Mouse (Mus musculus) heart, postnatal 0 days (tissue): ENCODE data around the gene Prdm11. TPM values are rescaled to one million over a fixed set of nuclear protein-coding genes. Genes with fewer than 3 reads are reported as not detected.

ENCODE experiments used
- ATAC-seq: fragments of 200-750 bp; cut with Nextera tagmentation; 2 replicates; pipeline ENCODE4 v1.8.0; 2017; ENCODE audit warnings: low read depth, moderate number of reproducible peaks, moderate library complexity; ENCODE audit not compliant: insufficient read depth
- DNase-seq: peaks from one replicate; pipeline ENCODE4 v3.0.0-alpha.2; 2016; ENCODE audit warnings: low spot score
- H3K27ac ChIP-seq: fragments of 300-500 bp; sonication (generic); 2 replicates; pipeline ENCODE4 v1.5.1; 2014; ENCODE audit warnings: low read depth, mild to moderate bottlenecking
- H3K27me3 ChIP-seq: fragments of 300-500 bp; sonication (generic); 2 replicates; pipeline ENCODE4 v1.6.1; 2014; ENCODE audit warnings: low read length, mixed read lengths; ENCODE audit not compliant: control insufficient read depth, insufficient read depth
- H3K36me3 ChIP-seq: fragments of 300-500 bp; sonication (generic); replicated peaks from 2 replicates; pipeline ENCODE4 v1.6.1; 2014; ENCODE audit warnings: low read length, mixed read lengths; ENCODE audit not compliant: control insufficient read depth, insufficient read depth
- H3K4me1 ChIP-seq: fragments of 300-500 bp; sonication (generic); 2 replicates; pipeline ENCODE4 v1.6.1; 2014; ENCODE audit warnings: antibody characterized with exemption; ENCODE audit not compliant: control insufficient read depth, insufficient read depth
- H3K4me2 ChIP-seq: fragments of 300-500 bp; sonication (generic); 2 replicates; pipeline ENCODE4 v1.6.1; 2014; ENCODE audit warnings: low read depth, mild to moderate bottlenecking, low read length, moderate library complexity
- H3K4me3 ChIP-seq: fragments of 300-500 bp; sonication (generic); 2 replicates; pipeline ENCODE4 v1.5.1; 2014; ENCODE audit warnings: low read depth, low read length
- H3K9ac ChIP-seq: fragments of 300-500 bp; sonication (generic); replicated peaks from 2 replicates; pipeline ENCODE4 v1.6.1; 2014; ENCODE audit warnings: low read depth, low read length, mixed read lengths
- H3K9me3 ChIP-seq: fragments of 300-500 bp; sonication (generic); replicated peaks from 2 replicates; pipeline ENCODE4 v1.6.1; 2016; ENCODE audit warnings: low read length; ENCODE audit not compliant: control insufficient read depth
- CTCF ChIP-seq: IDR thresholded peaks from 2 replicates; pipeline ENCODE4 v1.5.1; 2016; ENCODE audit warnings: antibody characterized with exemption, control low read depth, low read depth
- EP300 ChIP-seq: IDR thresholded peaks from 2 replicates; pipeline ENCODE4 v1.6.1; 2016; ENCODE audit warnings: antibody characterized with exemption, low read depth
- WGBS: fragments of 180-500 bp; shearing (Covaris S2); extraction: QIAGEN DNeasy Blood & Tissue Kit; methylation state at CpG from one replicate; pipeline ENCODE4 v1.1.7; 2014; 5-methylcytosine and 5-hydroxymethylcytosine counted together
- polyA plus RNA-seq: library from polyadenylated mRNA; unstranded; fragments of >200 nt; fragmentation: Nextera tagmentation; extraction: Ambion mirVana; gene quantifications from 2 replicates; pipeline ENCODE4 v1.2.1, GENCODE M21; 2015
- total RNA-seq: library from RNA; depleted of rRNA; stranded (reverse); fragments of >200 nt; gene quantifications from 2 replicates; pipeline ENCODE4 v1.2.3, GENCODE M21; 2014; ENCODE audit warnings: low replicate concordance

Gene Prdm11
- total and polyA plus RNA-seq, 2 experiments from 2014 or later: 2.7 to 10.7 TPM

GRCm38 (mm10) chr2:93018854-93019253 lies 27.1 kb downstream of the Prdm11 start:
- DNase-seq: peak; percentile 38
- no peak overlapping the region for H3K9ac ChIP-seq
- H3K4me3 ChIP-seq: no peak overlapping the region
- TF ChIP-seq CTCF (no peak), EP300 (no peak)
- ATAC-seq: peak; percentile 40
- no peaks in the 10 kb centered on the region for H3K27me3 ChIP-seq
- H3K27ac ChIP-seq: peak overlapping the region; percentile 68
- H3K9me3 ChIP-seq: no peaks in the 10 kb centered on the region
- no peaks in the 10 kb centered on the region for H3K36me3 ChIP-seq
- H3K4me1 ChIP-seq: peaks cover 26% of the 10 kb centered on the region
- H3K4me2 ChIP-seq: no peak overlapping the region
- 28% methylated on average over 5 of the region's 5 CpGs for WGBS

- no peak for DNase-seq
- no peak for ATAC-seq
- H3K4me3 ChIP-seq: no peak overlapping the region
- H3K27me3 ChIP-seq: no peaks in the 10 kb centered on the region
- no peak overlapping the region for H3K27ac ChIP-seq
- TF ChIP-seq EP300 (no peak), CTCF (no peak)
- H3K9me3 ChIP-seq: no peaks in the 10 kb centered on the region
- H3K36me3 ChIP-seq: peaks cover 8% of the 10 kb centered on the region
- peaks cover 26% of the 10 kb centered on the region for H3K4me1 ChIP-seq
- H3K9ac ChIP-seq: no peak overlapping the region
- 93% methylated on average over 8 of the region's 8 CpGs for WGBS
- no peak overlapping the region for H3K4me2 ChIP-seq
Measured at GRCm38 (mm10) chr2:93017151-93017550, 28.8 kb downstream of the Prdm11 start.

GRCm38 (mm10) chr2:93015041-93015440 lies 30.9 kb downstream of the Prdm11 start:
- H3K36me3 ChIP-seq: peaks cover 14% of the 10 kb centered on the region
- peak overlapping the region; percentile 72 for H3K27ac ChIP-seq
- H3K9ac ChIP-seq: peak overlapping the region; percentile 63
- 3% methylated on average over 35 of the region's 40 CpGs for WGBS
- H3K4me1 ChIP-seq: peaks cover 26% of the 10 kb centered on the region
- peak; percentile 15; the same call in 1 of the 2 replicates for ATAC-seq
- peak overlapping the region; percentile 67 for H3K4me3 ChIP-seq
- H3K27me3 ChIP-seq: no peaks in the 10 kb centered on the region
- TF ChIP-seq EP300 (no peak), CTCF (no peak)
- peak overlapping the region; percentile 100 for H3K4me2 ChIP-seq
- H3K9me3 ChIP-seq: no peaks in the 10 kb centered on the region
- peak; percentile 22 for DNase-seq

- H3K27me3 ChIP-seq: no peaks in the 10 kb centered on the region
- DNase-seq: peak; percentile 31
- peak; percentile 68 for ATAC-seq
- peaks cover 14% of the 10 kb centered on the region for H3K36me3 ChIP-seq
- WGBS: 2% methylated on average over 46 of the region's 50 CpGs
- H3K27ac ChIP-seq: peak overlapping the region; percentile 72
- no peaks in the 10 kb centered on the region for H3K9me3 ChIP-seq
- H3K9ac ChIP-seq: peak overlapping the region; percentile 63
- peak overlapping the region; percentile 100 for H3K4me2 ChIP-seq
- TF ChIP-seq CTCF (no peak), EP300 (no peak)
- H3K4me3 ChIP-seq: peak overlapping the region; percentile 67
- peaks cover 25% of the 10 kb centered on the region for H3K4me1 ChIP-seq
Measured at GRCm38 (mm10) chr2:93014093-93014937, 31.7 kb downstream of the Prdm11 start.

DNA sequence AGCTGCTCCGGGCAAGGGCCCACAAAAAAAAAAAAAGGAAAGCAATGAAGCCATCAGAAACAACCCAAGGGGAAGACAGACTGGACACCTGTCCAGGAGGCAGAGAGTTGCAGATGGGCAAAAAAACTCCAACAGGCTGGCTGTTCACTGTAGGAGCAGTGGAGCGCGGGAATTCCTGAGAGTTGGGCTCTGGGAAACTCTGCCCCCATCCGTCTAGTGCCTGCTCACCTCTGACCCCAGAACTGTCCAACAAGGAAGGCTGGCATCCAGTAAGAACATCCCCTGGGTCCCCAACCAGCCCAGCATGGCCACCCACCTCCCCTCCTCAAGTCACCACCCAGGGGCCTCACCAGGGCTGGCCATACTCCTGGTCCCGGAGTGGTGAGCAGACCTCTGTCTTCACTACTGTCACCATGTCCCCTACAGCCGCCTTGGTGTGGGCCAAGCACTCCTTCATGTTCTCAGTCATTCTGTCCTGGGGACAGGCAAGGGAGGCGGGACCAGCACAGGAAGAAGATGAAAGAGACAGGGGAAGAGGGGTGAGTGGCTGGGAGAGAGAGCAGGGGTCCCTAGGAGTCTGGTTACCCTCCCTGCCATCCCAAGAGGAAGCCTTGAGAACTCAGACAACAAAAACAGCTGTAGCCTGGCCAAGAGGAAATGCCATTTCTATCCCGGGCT lies 32.4 kb downstream of the Prdm11 start:
- peaks cover 14% of the 10 kb centered on the region for H3K36me3 ChIP-seq
- no peaks in the 10 kb centered on the region for H3K9me3 ChIP-seq
- H3K4me2 ChIP-seq: peak overlapping the region; percentile 100; the same call in 1 of the 2 replicates
- peak overlapping the region; percentile 72 for H3K27ac ChIP-seq
- DNase-seq (peak; percentile 22), ATAC-seq (0 out of 2 replicates have a peak, but pooled peaks have one; percentile 5)
- no peak overlapping the region for H3K9ac ChIP-seq
- TF ChIP-seq EP300 (no peak), CTCF (no peak)
- peaks cover 19% of the 10 kb centered on the region for H3K4me1 ChIP-seq
- H3K27me3 ChIP-seq: no peaks in the 10 kb centered on the region
- H3K4me3 ChIP-seq: no peak overlapping the region
- 62% methylated on average over 8 of the region's 8 CpGs for WGBS
